Mouse (Mus musculus): Measurements from ENCODE around the gene Smug1. TPM values are rescaled to one million over a fixed set of nuclear protein-coding genes. Genes with fewer than 3 reads are reported as not detected.

Smug1 gene
- polyA plus RNA-seq, 1 experiment from 2014 or later = 13.0 TPM

DNA sequence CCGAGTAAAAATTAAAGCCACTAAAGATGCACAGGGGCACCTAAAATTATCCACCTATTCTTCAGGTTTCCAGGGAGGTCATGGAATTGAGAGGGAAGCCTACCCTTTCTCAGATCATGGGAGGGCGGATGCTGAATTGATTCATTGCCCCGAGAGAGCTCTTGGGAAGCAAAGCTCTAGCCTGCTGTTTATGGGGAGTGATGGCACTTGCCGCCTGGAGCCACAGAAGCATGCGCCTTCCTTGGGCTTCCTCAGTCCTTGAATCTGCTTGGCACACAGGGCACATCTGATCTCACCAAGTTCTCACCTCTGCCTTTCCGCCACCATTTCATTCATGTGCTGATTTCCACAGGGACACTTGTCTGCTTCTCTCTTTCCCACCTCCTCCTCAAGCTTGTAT lies 20.9 kb upstream of the Smug1 start:
- no peak for TF ChIP-seq CTCF (IDR thresholded peaks at IDR 0.05; ENCODE audit: low read depth)

DNA sequence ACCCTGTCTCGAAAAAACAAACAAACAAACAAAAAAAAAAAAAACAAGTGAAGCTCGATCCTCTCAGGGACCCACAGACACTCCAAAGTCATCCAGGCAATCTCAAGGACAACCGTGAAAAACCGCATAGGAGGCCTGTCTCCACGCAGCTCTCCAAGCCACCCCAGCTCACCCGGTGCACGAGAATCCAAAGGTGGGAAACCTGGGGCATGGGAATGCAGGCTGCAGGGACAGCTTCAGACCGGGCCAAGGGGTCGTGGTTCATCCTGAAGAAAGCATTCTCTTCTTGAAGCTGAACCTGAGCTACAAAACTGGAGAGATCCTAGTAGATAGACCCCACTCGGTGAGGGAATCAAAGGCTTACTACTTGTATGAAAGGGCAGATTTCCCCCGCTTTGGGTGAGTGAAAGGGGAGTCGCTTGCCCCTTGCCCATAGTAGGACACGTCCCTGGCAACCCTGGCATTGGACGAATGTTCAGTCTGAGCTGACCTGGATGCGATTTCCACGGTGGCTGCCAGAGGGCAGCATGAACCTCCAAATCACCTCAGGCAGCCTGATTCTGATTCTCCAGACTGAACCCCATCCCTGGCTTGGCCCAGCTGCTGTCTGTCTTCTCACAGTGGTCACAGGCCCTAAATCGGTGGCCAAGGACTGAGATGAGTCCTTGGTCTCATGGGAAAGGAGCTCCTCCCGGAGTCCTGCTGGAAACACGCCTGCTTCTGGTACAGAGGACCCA lies 18.7 kb upstream of the Smug1 start:
- H3K4me1 ChIP-seq (replicated peaks; ENCODE audit: insufficient read depth, low read length) = peaks cover 12% of the 10 kb centered on the region
- no peak overlapping the region for H3K27ac ChIP-seq
- WGBS = 46% methylated on average over 19 of the region's 19 CpGs
- ATAC-seq (replicated peaks; ENCODE audit: low FRiP score, low read depth) (no peak), DNase-seq (ENCODE audit: low spot score) (peak; percentile 80)
- H3K36me3 ChIP-seq (ENCODE audit: insufficient read depth, low read length) = no peaks in the 10 kb centered on the region
- no peak overlapping the region for H3K9ac ChIP-seq (ENCODE audit: low read depth, low read length)
- H3K27me3 ChIP-seq (ENCODE audit: insufficient read depth, low read length) = no peaks in the 10 kb centered on the region
- peak; percentile 76 for TF ChIP-seq CTCF (IDR thresholded peaks at IDR 0.05; ENCODE audit: low read depth)
- no peak overlapping the region for H3K4me2 ChIP-seq (ENCODE audit: low read length)
- no peak overlapping the region for H3K4me3 ChIP-seq (replicated peaks; ENCODE audit: low read depth, low read length)
- H3K9me3 ChIP-seq (replicated peaks; ENCODE audit: low read length) = no peaks in the 10 kb centered on the region

More for the DNA sequence above, 20.9 kb upstream of the Smug1 start:
- ATAC-seq (replicated peaks; ENCODE audit: low FRiP score, low read depth) (no peak), DNase-seq (ENCODE audit: low spot score) (no peak)
- 0 out of 2 replicates have a peak, but pooled peaks cover 5% of the 10 kb centered on the region for H3K36me3 ChIP-seq (ENCODE audit: insufficient read depth, low read length)
- H3K27me3 ChIP-seq (ENCODE audit: insufficient read depth, low read length) = no peaks in the 10 kb centered on the region
- H3K9me3 ChIP-seq (replicated peaks; ENCODE audit: low read length) = no peaks in the 10 kb centered on the region
- no peak overlapping the region for H3K27ac ChIP-seq
- H3K4me2 ChIP-seq (ENCODE audit: low read length) = no peak overlapping the region
- WGBS = 55% methylated on average over 6 of the region's 6 CpGs
- no peak overlapping the region for H3K9ac ChIP-seq (ENCODE audit: low read depth, low read length)
- peaks cover 12% of the 10 kb centered on the region for H3K4me1 ChIP-seq (replicated peaks; ENCODE audit: insufficient read depth, low read length)
- no peak overlapping the region for H3K4me3 ChIP-seq (replicated peaks; ENCODE audit: low read depth, low read length)

DNA sequence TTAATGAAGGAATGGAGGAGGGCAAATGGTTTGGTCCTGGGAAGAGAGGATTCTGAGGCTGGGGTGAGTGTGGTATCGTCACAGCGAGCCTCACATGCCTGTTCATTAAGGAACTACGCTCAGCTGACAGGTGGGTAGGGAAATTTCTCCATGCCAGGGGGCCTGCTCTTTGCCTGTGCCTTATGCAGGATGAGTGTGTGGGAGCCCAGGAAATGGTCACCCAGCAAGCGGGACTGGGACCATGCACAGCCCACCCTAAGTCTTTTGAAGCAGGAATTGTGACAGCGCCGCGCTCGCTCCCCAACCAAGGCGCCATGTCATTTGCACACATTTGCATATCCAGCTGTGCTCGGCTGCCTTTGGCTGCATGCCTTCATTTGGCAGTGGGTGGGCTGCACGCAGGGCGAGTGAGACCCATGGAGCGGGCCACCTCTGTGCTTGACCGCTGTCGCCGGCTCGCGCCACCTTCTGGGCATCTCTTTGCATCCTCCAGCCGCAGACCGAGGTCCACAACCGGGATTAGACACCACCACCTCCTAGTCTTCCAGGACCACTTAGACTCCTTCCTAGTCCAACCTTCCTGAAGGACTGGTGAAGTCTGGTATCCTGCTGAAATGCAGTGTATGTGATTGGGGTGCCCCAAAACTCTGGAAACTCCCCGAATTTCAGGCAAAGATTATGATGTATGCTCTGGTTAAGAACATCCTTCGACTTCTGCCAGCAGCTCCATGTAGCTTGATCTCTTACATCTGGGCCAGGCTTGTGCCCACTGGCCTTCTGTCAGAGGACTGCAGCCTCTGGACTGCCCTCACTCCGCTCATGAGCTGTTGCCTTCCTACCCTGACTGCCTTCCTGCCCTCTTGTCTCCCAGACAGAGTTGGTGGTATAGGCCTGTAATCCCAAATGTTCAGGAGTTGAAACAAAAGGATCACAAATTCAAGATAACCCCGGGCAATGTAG lies 17.0 kb upstream of the Smug1 start:
- H3K4me1 ChIP-seq (replicated peaks; ENCODE audit: insufficient read depth, low read length) = peaks cover 7% of the 10 kb centered on the region; the same call in 1 of the 2 replicates
- H3K27me3 ChIP-seq (ENCODE audit: insufficient read depth, low read length) = no peaks in the 10 kb centered on the region
- 11% methylated on average over 25 of the region's 25 CpGs for WGBS
- H3K27ac ChIP-seq = no peak overlapping the region; the same call in 1 of the 2 replicates
- no peaks in the 10 kb centered on the region for H3K9me3 ChIP-seq (replicated peaks; ENCODE audit: low read length)
- peak overlapping the region; percentile 9; the same call in 1 of the 2 replicates for H3K9ac ChIP-seq (ENCODE audit: low read depth, low read length)
- peak; percentile 58 for TF ChIP-seq CTCF (IDR thresholded peaks at IDR 0.05; ENCODE audit: low read depth)
- no peaks in the 10 kb centered on the region for H3K36me3 ChIP-seq (ENCODE audit: insufficient read depth, low read length)
- DNase-seq (ENCODE audit: low spot score) (peak; percentile 57), ATAC-seq (replicated peaks; ENCODE audit: low FRiP score, low read depth) (0 out of 2 replicates have a peak, but pooled peaks have one; percentile 14)
- H3K4me3 ChIP-seq (replicated peaks; ENCODE audit: low read depth, low read length) = 0 out of 2 replicates have a peak overlapping the region, but pooled peaks have one; percentile 32
- peak overlapping the region; percentile 75 for H3K4me2 ChIP-seq (ENCODE audit: low read length)

GRCm38 (mm10) chr15:103183135-103183534 lies 16.2 kb upstream of the Smug1 start:
- WGBS = under 1% methylated on average over 21 of the region's 21 CpGs
- Histone ChIP-seq H3K9ac (ENCODE audit: low read depth, low read length) (peak overlapping the region; percentile 53; the same call in 1 of the 2 replicates), H3K4me1 (replicated peaks; ENCODE audit: insufficient read depth, low read length) (peaks cover 8% of the 10 kb centered on the region; the same call in 1 of the 2 replicates)

GRCm38 (mm10) chr15:103182166-103182790 lies 15.4 kb upstream of the Smug1 start:
- Histone ChIP-seq H3K4me2 (ENCODE audit: low read length) (peak overlapping the region; percentile 75), H3K9ac (ENCODE audit: low read depth, low read length) (0 out of 2 replicates have a peak overlapping the region, but pooled peaks have one; percentile 41), H3K36me3 (ENCODE audit: insufficient read depth, low read length) (no peaks in the 10 kb centered on the region), H3K9me3 (replicated peaks; ENCODE audit: low read length) (no peaks in the 10 kb centered on the region), H3K27me3 (ENCODE audit: insufficient read depth, low read length) (no peaks in the 10 kb centered on the region), H3K4me1 (replicated peaks; ENCODE audit: insufficient read depth, low read length) (peaks cover 17% of the 10 kb centered on the region), H3K4me3 (replicated peaks; ENCODE audit: low read depth, low read length) (peak overlapping the region; percentile 32), H3K27ac (no peak overlapping the region)
- DNase-seq (ENCODE audit: low spot score) (peak; percentile 90), ATAC-seq (replicated peaks; ENCODE audit: low FRiP score, low read depth) (peak; percentile 48)
- TF ChIP-seq CTCF (IDR thresholded peaks at IDR 0.05; ENCODE audit: low read depth) = peak; percentile 100
- WGBS = under 1% methylated on average over 37 of the region's 48 CpGs

More at GRCm38 (mm10) chr15:103183135-103183534, 16.2 kb upstream of the Smug1 start:
- H3K36me3 ChIP-seq (ENCODE audit: insufficient read depth, low read length) = no peaks in the 10 kb centered on the region
- ATAC-seq (replicated peaks; ENCODE audit: low FRiP score, low read depth) = peak; percentile 26
- H3K4me2 ChIP-seq (ENCODE audit: low read length) = peak overlapping the region; percentile 75
- peak overlapping the region; percentile 32 for H3K4me3 ChIP-seq (replicated peaks; ENCODE audit: low read depth, low read length)
- no peaks in the 10 kb centered on the region for H3K27me3 ChIP-seq (ENCODE audit: insufficient read depth, low read length)
- no peak overlapping the region; the same call in 1 of the 2 replicates for H3K27ac ChIP-seq
- TF ChIP-seq CTCF (IDR thresholded peaks at IDR 0.05; ENCODE audit: low read depth) = peak; percentile 78
- no peaks in the 10 kb centered on the region for H3K9me3 ChIP-seq (replicated peaks; ENCODE audit: low read length)
- DNase-seq (ENCODE audit: low spot score) = peak; percentile 90

Measured in kidney, postnatal 0 days (tissue).